Mouse (Mus musculus) neural tube, embryonic 12.5 days (tissue): ENCODE measurements around the gene 4933414I15Rik. TPM values are rescaled to one million over a fixed set of nuclear protein-coding genes. Genes with fewer than 3 reads are reported as not detected.
A peak's percentile ranks its signal among the peaks of the same experiment; 100 is the strongest.

ENCODE experiments used
- ATAC-seq: fragments of 200-750 bp; cut with Nextera tagmentation; 2 replicates; pipeline ENCODE4 v1.8.0; 2017; ENCODE audit warnings: low read depth, mild to moderate bottlenecking, moderate TSS enrichment, moderate library complexity; ENCODE audit not compliant: low FRiP score
- H3K27ac ChIP-seq: fragments of 300-500 bp; sonication (generic); 2 replicates; pipeline ENCODE4 v1.5.1; 2016
- H3K27me3 ChIP-seq: fragments of 300-500 bp; sonication (generic); replicated peaks from 2 replicates; pipeline ENCODE4 v1.6.1; 2016; ENCODE audit warnings: mild to moderate bottlenecking
- H3K36me3 ChIP-seq: fragments of 300-500 bp; sonication (generic); 2 replicates; pipeline ENCODE4 v1.6.1; 2016; ENCODE audit warnings: mild to moderate bottlenecking
- H3K4me1 ChIP-seq: fragments of 300-500 bp; sonication (generic); 2 replicates; pipeline ENCODE4 v1.6.1; 2016
- H3K4me2 ChIP-seq: fragments of 300-500 bp; sonication (generic); replicated peaks from 2 replicates; pipeline ENCODE4 v1.6.1; 2016; ENCODE audit warnings: mild to moderate bottlenecking
- H3K4me3 ChIP-seq: fragments of 300-500 bp; sonication (generic); 2 replicates; pipeline ENCODE4 v1.5.1; 2016
- H3K9ac ChIP-seq: fragments of 300-500 bp; sonication (generic); 2 replicates; pipeline ENCODE4 v1.6.1; 2016; ENCODE audit warnings: mild to moderate bottlenecking
- H3K9me3 ChIP-seq: fragments of 300-500 bp; sonication (generic); 2 replicates; pipeline ENCODE4 v1.6.1; 2016; ENCODE audit warnings: mild to moderate bottlenecking
- WGBS: fragments of 180-500 bp; shearing (Covaris S2); methylation state at CpG from one replicate; pipeline ENCODE4 v1.1.7; 2016; 5-methylcytosine and 5-hydroxymethylcytosine counted together
- polyA plus RNA-seq: library from polyadenylated mRNA; unstranded; fragments of >200 nt; fragmentation: Nextera tagmentation; extraction: Ambion mirVana; gene quantifications from 2 replicates; pipeline ENCODE4 v1.2.1, GENCODE M21; 2016

4933414I15Rik gene
- polyA plus RNA-seq, 1 experiment from 2014 or later = not detected

GRCm38 (mm10) chr11:50931021-50931420 lies 12.5 kb downstream of the 4933414I15Rik start:
- H3K4me2 ChIP-seq = peak overlapping the region; percentile 83
- 0 out of 2 replicates have a peak, but pooled peaks cover 8% of the 10 kb centered on the region for H3K4me1 ChIP-seq
- ATAC-seq = peak; percentile 75
- H3K27ac ChIP-seq = no peak overlapping the region
- 4% methylated on average over 16 of the region's 16 CpGs for WGBS
- H3K4me3 ChIP-seq = peak overlapping the region; percentile 52
- H3K9ac ChIP-seq = peak overlapping the region; percentile 63
- no peaks in the 10 kb centered on the region for H3K9me3 ChIP-seq
- H3K36me3 ChIP-seq = no peaks in the 10 kb centered on the region
- H3K27me3 ChIP-seq = no peaks in the 10 kb centered on the region

- Histone ChIP-seq H3K27me3 (no peaks in the 10 kb centered on the region), H3K36me3 (no peaks in the 10 kb centered on the region), H3K4me1 (0 out of 2 replicates have a peak, but pooled peaks cover 8% of the 10 kb centered on the region), H3K27ac (no peak overlapping the region), H3K4me2 (peak overlapping the region; percentile 83), H3K9ac (peak overlapping the region; percentile 63), H3K4me3 (peak overlapping the region; percentile 52), H3K9me3 (no peaks in the 10 kb centered on the region)
- WGBS = 28% methylated on average over 14 of the region's 14 CpGs
- ATAC-seq = peak; percentile 10; the same call in 1 of the 2 replicates
Observed at GRCm38 (mm10) chr11:50930469-50931014, 13.0 kb downstream of the 4933414I15Rik start.

GRCm38 (mm10) chr11:50915671-50916320 lies 27.8 kb downstream of the 4933414I15Rik start, which contains the start of gene Zfp2:
Zfp2 (minus strand) TSS chr11:50916165.
- H3K27ac ChIP-seq = peak within 1 kb of the TSS; percentile 62; the same call in 1 of the 2 replicates
- H3K9me3 ChIP-seq = peaks cover 24% of the 10 kb centered on the region

GRCm38 (mm10) chr11:50914461-50914860 lies 29.1 kb downstream of the 4933414I15Rik start:
- WGBS = 92% methylated on average over 3 of the region's 3 CpGs
- no peak for ATAC-seq
- H3K4me3 ChIP-seq = no peak overlapping the region
- peaks cover 34% of the 10 kb centered on the region for H3K9me3 ChIP-seq
- peak overlapping the region; percentile 52; the same call in 1 of the 2 replicates for H3K4me2 ChIP-seq
- peaks cover 44% of the 10 kb centered on the region for H3K36me3 ChIP-seq
- no peaks in the 10 kb centered on the region for H3K4me1 ChIP-seq
- no peaks in the 10 kb centered on the region for H3K27me3 ChIP-seq
- no peak overlapping the region for H3K27ac ChIP-seq
- no peak overlapping the region for H3K9ac ChIP-seq

More at GRCm38 (mm10) chr11:50915671-50916320, 27.8 kb downstream of the 4933414I15Rik start, which contains the start of gene Zfp2:
- Histone ChIP-seq H3K9ac (peak within 1 kb of the TSS; percentile 81), H3K27me3 (no peaks in the 10 kb centered on the region), H3K4me3 (peak within 1 kb of the TSS; percentile 64), H3K36me3 (peaks cover 30% of the 10 kb centered on the region), H3K4me1 (no peaks in the 10 kb centered on the region), H3K4me2 (peak within 1 kb of the TSS; percentile 52)
- ATAC-seq = peak; percentile 98
- under 1% methylated on average over 47 of the region's 47 CpGs for WGBS

GRCm38 (mm10) chr11:50913301-50913700 lies 30.3 kb downstream of the 4933414I15Rik start:
- Histone ChIP-seq H3K4me2 (no peak overlapping the region), H3K36me3 (peaks cover 55% of the 10 kb centered on the region), H3K4me3 (no peak overlapping the region), H3K4me1 (no peaks in the 10 kb centered on the region), H3K9ac (no peak overlapping the region), H3K27ac (no peak overlapping the region), H3K9me3 (peaks cover 41% of the 10 kb centered on the region), H3K27me3 (no peaks in the 10 kb centered on the region)
- no peak for ATAC-seq
- 89% methylated on average over 1 of the region's 1 CpGs for WGBS

- Histone ChIP-seq H3K9ac (no peak overlapping the region), H3K9me3 (peaks cover 73% of the 10 kb centered on the region), H3K27ac (no peak overlapping the region), H3K36me3 (peaks cover 96% of the 10 kb centered on the region), H3K4me3 (no peak overlapping the region), H3K4me2 (no peak overlapping the region), H3K4me1 (no peaks in the 10 kb centered on the region), H3K27me3 (no peaks in the 10 kb centered on the region)
- 96% methylated on average over 5 of the region's 5 CpGs for WGBS
- ATAC-seq = no peak
Observed at GRCm38 (mm10) chr11:50908136-50908535, 35.4 kb downstream of the 4933414I15Rik start.

GRCm38 (mm10) chr11:50897359-50897758 lies 46.2 kb downstream of the 4933414I15Rik start:
- Histone ChIP-seq H3K4me3 (no peak overlapping the region), H3K36me3 (peaks cover 36% of the 10 kb centered on the region), H3K4me2 (no peak overlapping the region), H3K9me3 (peaks cover 66% of the 10 kb centered on the region), H3K4me1 (no peaks in the 10 kb centered on the region), H3K27ac (no peak overlapping the region), H3K9ac (no peak overlapping the region), H3K27me3 (no peaks in the 10 kb centered on the region)
- no peak for ATAC-seq
- WGBS = 76% methylated on average over 1 of the region's 1 CpGs

GRCm38 (mm10) chr11:50892441-50892840 lies 51.1 kb downstream of the 4933414I15Rik start:
- no peak overlapping the region for H3K27ac ChIP-seq
- no peak overlapping the region for H3K4me3 ChIP-seq
- ATAC-seq = no peak
- no peaks in the 10 kb centered on the region for H3K36me3 ChIP-seq
- H3K9ac ChIP-seq = no peak overlapping the region
- no peak overlapping the region for H3K4me2 ChIP-seq
- no peaks in the 10 kb centered on the region for H3K27me3 ChIP-seq
- WGBS = 45% methylated on average over 2 of the region's 2 CpGs
- H3K9me3 ChIP-seq = peaks cover 28% of the 10 kb centered on the region
- H3K4me1 ChIP-seq = no peaks in the 10 kb centered on the region

Other genes starting within 250 kb of the 4933414I15Rik start
- gene Zfp354c, start 116.0 kb downstream of the 4933414I15Rik start, polyA plus RNA-seq = 47.3 and 49.8 TPM in 2 replicates
- 1.1 and 1.5 TPM in 2 replicates for gene Zfp879, start 102.2 kb downstream of the 4933414I15Rik start, polyA plus RNA-seq
- gene Grm6, start 93.1 kb downstream of the 4933414I15Rik start, polyA plus RNA-seq = 0.08 TPM in 1 of 2 replicates, not detected in the other
- gene Zfp454, start 56.1 kb downstream of the 4933414I15Rik start, polyA plus RNA-seq = 12.3 and 14.7 TPM in 2 replicates
- 32.6 and 33.0 TPM in 2 replicates for gene Zfp2, start 27.6 kb downstream of the 4933414I15Rik start, polyA plus RNA-seq
- 2.0 and 2.5 TPM in 2 replicates for gene Zfp354b, start 12.1 kb downstream of the 4933414I15Rik start, polyA plus RNA-seq
- gene Prop1, start 10.0 kb upstream of the 4933414I15Rik start, polyA plus RNA-seq = not detected in 2 replicates
- gene Olfr1378, start 22.8 kb upstream of the 4933414I15Rik start, polyA plus RNA-seq = not detected in 2 replicates
- gene Olfr1377, start 38.2 kb upstream of the 4933414I15Rik start, polyA plus RNA-seq = not detected in 2 replicates
- not detected in 2 replicates for gene Olfr51, start 59.8 kb upstream of the 4933414I15Rik start, polyA plus RNA-seq
- gene Olfr54, start 70.5 kb upstream of the 4933414I15Rik start, polyA plus RNA-seq = not detected in 2 replicates
- not detected in 2 replicates for gene Olfr1375, start 104.3 kb upstream of the 4933414I15Rik start, polyA plus RNA-seq
- gene Zfp354a, start 115.5 kb upstream of the 4933414I15Rik start, polyA plus RNA-seq = 10.1 and 10.9 TPM in 2 replicates